ENCODE assay signal across 33 mouse cellular contexts in genomic region chr13:8352952-8353351, GRCm38 (mm10).
"Had no signal": no experiment of that assay in that cellular context is flagged by ENCODE, and none has a peak within 500 bp of the region (broad histone marks: within the 10 kb centered on the region; RNA-seq: fewer than 3 reads in every experiment).

No protein-coding gene starts in this region.

- H3K27me3 ChIP-seq: heart, embryonic 12.5 days; heart, embryonic 13.5 days; heart, embryonic 15.5 days; hindbrain, embryonic 13.5 days; hindbrain, embryonic 15.5 days; intestine, embryonic 15.5 days; kidney, embryonic 15.5 days had no signal

- H3K27ac ChIP-seq: heart, embryonic 10.5 days; heart, embryonic 13.5 days; heart, embryonic 15.5 days; hindbrain, embryonic 10.5 days; hindbrain, embryonic 13.5 days; hindbrain, embryonic 14.5 days; hindbrain, embryonic 15.5 days; intestine, embryonic 15.5 days; kidney, embryonic 15.5 days; kidney, postnatal 0 days; layer of hippocampus, adult 2 months; left cerebral cortex, adult 2 months had no signal

- H3K9ac ChIP-seq: heart, embryonic 12.5 days; heart, embryonic 13.5 days; heart, embryonic 15.5 days; hindbrain, embryonic 13.5 days; hindbrain, embryonic 14.5 days; hindbrain, embryonic 15.5 days; intestine, embryonic 15.5 days; kidney, embryonic 15.5 days had no signal

- H3K9me3 ChIP-seq: heart, embryonic 10.5 days; heart, embryonic 12.5 days; heart, embryonic 13.5 days; heart, embryonic 15.5 days; hindbrain, embryonic 10.5 days; hindbrain, embryonic 13.5 days; hindbrain, embryonic 15.5 days; intestine, embryonic 15.5 days; kidney, embryonic 15.5 days had no signal

- H3K4me3 ChIP-seq: heart, embryonic 10.5 days; heart, embryonic 12.5 days; heart, embryonic 13.5 days; heart, embryonic 15.5 days; hindbrain, embryonic 10.5 days; hindbrain, embryonic 13.5 days; hindbrain, embryonic 15.5 days; intestine, embryonic 15.5 days; kidney, embryonic 15.5 days; layer of hippocampus, adult 2 months; left cerebral cortex, adult 2 months had no signal

- DNase-seq: heart, postnatal 10 days; heart, postnatal 14 days; heart, postnatal 36 days; heart, postnatal 4 days; kidney, adult 11 months; kidney, adult 18-20 months; kidney, adult 2 months; kidney, adult 8-10 months; kidney, adult 9 months; kidney, postnatal 10 days; kidney, postnatal 14 days; kidney, postnatal 25 days; kidney, postnatal 36 days; kidney, postnatal 4 days; layer of hippocampus, adult 9-11 months; layer of hippocampus, postnatal 36 days had no signal

- H3K36me3 ChIP-seq: heart, embryonic 10.5 days; heart, embryonic 12.5 days; heart, embryonic 13.5 days; heart, embryonic 15.5 days; hindbrain, embryonic 10.5 days; hindbrain, embryonic 13.5 days; hindbrain, embryonic 15.5 days; intestine, embryonic 15.5 days; kidney, embryonic 15.5 days had no signal

- ATAC-seq: inflammation-experienced regulatory T-cells, adult 6 months; intestine, embryonic 15.5 days; intestine, embryonic 16.5 days; intestine, postnatal 0 days had no signal

- H3K4me2 ChIP-seq: heart, embryonic 11.5 days; heart, embryonic 12.5 days; heart, embryonic 13.5 days; heart, embryonic 15.5 days; hindbrain, embryonic 13.5 days; hindbrain, embryonic 14.5 days; hindbrain, embryonic 15.5 days; intestine, embryonic 15.5 days; kidney, embryonic 15.5 days had no signal

- H3K4me1 ChIP-seq: heart, embryonic 10.5 days; heart, embryonic 12.5 days; heart, embryonic 13.5 days; heart, embryonic 15.5 days; hindbrain, embryonic 10.5 days; hindbrain, embryonic 13.5 days; hindbrain, embryonic 15.5 days; intestine, embryonic 15.5 days; kidney, embryonic 15.5 days had no signal
